Mouse (Mus musculus) cerebellum, postnatal 14 days (tissue): ENCODE results near the gene Scnn1g.

Experiments
- DNase-seq, 2 experiments: peaks; one replicate each; pipeline ENCODE4 v3.0.0; 2021; ENCODE audit warnings: mixed read lengths in 2 of 2

The Scnn1g gene

GRCm38 (mm10) chr7:121778980-121779379 lies 44.7 kb downstream of the Scnn1g start:
- no peak for DNase-seq

DNA sequence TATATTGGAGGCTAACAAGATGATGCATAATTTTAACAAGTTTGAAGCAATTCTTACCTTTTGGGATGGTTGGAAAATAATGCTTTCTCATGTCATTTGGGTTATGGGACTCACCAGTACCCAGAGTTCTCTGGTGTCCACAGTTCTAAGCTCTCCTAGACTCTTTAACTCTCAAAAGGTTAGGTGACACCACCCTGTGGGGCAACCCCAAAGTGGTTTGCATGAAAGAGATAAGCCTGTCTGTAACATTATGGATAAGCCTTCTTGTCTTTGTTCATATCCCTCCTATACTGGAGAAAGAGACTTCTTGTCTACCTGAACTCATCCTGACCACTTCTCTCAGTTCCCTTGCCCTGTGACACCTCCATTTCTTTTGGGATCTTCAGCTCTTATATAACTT lies 45.1 kb downstream of the Scnn1g start:
- no peak for DNase-seq

DNA sequence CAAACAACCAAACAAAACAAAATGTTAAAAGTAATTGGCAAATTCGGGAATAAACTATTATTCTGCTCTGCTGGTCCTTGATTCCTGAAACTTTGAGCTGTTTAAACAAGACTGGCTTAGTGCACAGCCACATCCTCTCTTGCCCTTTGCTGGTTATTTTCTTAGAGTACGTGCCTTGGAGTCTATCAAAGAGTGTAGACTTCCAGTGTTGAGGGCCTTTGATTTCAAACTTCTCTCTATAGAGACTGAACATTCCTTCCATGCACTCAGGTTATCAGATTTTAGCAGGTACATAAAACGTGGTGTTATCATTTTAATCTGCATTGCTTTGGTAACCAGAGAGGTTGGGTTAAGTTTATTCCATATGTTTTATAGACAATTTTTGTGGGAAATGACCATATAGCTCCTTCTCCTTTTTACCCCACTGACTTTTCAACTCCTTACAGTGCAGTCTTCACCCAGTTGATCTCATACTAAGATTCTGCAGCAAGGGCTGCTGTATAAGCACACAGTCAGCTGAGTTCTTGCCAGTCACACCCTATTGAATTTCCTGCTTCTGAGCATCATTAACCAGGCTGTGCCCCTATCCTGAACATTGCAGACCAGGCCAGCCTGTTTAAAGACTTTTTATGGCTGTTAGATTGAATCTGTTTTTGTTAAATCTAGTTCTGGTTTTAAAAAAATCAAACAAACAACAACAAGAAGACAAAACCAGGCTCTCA lies 48.1 kb downstream of the Scnn1g start:
- no peak for DNase-seq

GRCm38 (mm10) chr7:121785651-121786228 lies 51.5 kb downstream of the Scnn1g start:
- DNase-seq, result no peak

DNA sequence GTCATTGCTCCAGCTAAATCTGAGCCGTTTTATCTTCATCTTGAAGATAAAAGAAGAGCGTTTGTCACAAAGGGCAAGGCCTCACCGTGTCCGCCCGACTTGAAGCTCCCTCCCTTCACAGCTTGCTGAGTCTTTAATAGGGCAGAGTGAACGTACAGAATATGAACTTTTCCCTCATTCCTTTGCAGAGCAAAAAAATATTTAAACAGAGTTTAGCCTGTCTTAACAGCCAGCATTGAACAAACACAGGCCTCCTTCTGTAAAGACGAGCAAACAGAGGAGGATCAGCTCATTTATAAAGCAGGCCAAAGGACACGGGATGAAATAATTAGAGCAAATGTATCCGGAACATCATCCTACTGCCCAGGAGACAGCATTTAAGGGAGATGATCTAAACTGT lies 63.5 kb downstream of the Scnn1g start:
- no peak for DNase-seq

GRCm38 (mm10) chr7:121802471-121802870 lies 68.2 kb downstream of the Scnn1g start:
- DNase-seq, result no peak

GRCm38 (mm10) chr7:121803011-121803410 lies 68.7 kb downstream of the Scnn1g start:
- DNase-seq, result no peak

DNA sequence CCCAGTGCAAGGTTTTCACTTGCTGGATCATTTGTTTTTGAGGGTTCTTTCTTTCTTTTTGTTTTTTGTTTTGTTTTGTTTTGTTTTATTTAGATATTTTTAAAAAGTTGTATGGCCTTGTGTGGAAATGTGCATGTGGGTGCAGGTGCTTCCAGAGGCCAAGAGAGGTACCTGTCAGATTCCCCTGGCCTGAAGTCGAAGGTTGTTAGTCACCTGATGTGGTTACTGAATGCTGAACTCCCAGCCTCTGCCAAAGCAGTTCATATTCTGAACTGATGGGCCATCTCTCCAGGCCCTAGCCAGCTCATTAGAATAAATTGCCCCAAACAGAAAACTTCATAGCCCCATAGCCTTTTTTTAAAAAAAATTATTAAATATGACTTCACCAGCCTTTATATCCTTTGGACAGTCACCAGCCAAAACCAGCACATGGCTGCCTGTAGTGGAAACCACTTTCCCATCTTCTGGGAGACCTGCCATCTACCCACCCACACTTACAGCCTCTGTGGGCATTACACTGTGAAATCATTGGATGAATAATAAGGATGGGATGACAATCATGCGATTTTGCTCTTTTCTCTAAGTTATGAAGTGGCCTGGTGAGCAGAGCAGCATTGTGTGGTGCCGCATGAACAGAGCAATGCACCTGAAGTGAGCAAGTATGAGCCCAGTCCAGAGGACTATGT lies 71.7 kb downstream of the Scnn1g start:
- no peak for DNase-seq

DNA sequence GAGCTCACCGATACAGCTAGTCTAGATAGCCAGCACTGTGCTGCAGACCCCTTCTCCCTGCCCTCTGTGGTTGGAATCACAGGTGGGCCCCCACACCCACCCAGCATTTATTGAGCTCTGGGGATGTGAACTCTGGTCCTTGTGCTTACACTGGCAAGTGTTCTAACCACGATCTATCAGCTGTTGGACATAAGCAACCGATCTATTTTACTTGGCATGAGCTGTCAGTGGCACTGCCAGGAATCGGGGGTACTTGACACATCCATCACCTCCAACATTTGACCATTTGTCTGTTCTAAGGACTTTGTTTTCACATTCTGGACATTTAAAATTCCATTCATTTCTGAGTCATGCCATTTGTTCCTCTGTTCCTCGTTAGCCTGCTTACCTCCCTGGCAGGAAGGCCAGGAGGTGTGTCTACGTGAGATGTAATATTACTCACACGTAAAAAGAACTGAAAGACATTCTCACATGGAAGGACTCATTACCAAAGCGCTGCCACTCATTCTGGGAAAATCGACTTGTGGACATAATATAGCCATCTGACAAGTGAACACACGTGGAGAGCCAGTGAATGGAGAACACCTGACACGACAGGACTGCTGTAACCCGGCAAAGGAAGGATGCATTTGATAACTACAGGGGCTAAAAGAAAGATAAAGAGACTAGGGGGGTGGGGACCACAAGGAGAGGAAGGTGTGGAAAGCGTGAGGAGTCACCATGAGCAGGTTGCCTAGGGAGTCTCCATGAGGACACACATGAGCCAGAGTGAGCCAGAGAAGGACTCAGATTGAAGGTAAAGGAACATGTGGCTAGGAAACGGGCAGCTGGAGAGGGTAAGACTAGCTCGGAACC lies 73.7 kb downstream of the Scnn1g start:
- no peak for DNase-seq
